Mouse (Mus musculus): ENCODE data around the gene Tmem212.

The Tmem212 gene

DNA sequence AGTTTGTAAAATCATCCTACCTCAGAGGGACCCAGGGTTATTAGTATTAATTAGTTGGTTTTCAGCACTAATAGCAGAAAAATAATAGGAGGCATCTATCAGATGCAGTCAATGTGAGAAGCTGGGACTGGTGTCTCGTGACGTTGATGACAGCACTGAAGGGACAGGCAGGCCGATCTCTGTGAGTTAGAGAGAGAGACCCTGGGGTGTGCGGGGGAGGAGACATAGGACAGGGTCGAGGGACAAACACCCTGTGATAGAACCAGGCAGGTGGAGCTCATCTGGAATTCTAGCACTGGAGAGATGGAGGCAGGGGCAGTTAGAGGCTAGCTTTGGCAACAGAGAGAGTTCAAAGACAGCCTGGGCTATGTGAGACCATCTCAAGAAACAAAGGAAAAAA lies 53.3 kb downstream of the Tmem212 start:
- no peak overlapping the region for H3K4me3 ChIP-seq (replicated peaks; ENCODE audit: low read length)
- H3K27me3 ChIP-seq (ENCODE audit: insufficient read depth, low read length) = no peaks in the 10 kb centered on the region
- no peaks in the 10 kb centered on the region for H3K4me1 ChIP-seq (replicated peaks; ENCODE audit: low read depth, low read length)
- no peaks in the 10 kb centered on the region for H3K36me3 ChIP-seq (ENCODE audit: insufficient read depth, low read length)
- peaks cover 3% of the 10 kb centered on the region; the same call in 1 of the 2 replicates for H3K9me3 ChIP-seq (ENCODE audit: low read length)
- no peak for TF ChIP-seq CTCF (conservative IDR thresholded peaks at IDR 0.05; ENCODE audit: low read length)
- no peak for TF ChIP-seq POU5F1 (IDR thresholded peaks at IDR 0.05; ENCODE audit: borderline replicate concordance, low read length)
- no peak for TF ChIP-seq NANOG (IDR thresholded peaks at IDR 0.05; ENCODE audit: borderline replicate concordance, low read length)

DNA sequence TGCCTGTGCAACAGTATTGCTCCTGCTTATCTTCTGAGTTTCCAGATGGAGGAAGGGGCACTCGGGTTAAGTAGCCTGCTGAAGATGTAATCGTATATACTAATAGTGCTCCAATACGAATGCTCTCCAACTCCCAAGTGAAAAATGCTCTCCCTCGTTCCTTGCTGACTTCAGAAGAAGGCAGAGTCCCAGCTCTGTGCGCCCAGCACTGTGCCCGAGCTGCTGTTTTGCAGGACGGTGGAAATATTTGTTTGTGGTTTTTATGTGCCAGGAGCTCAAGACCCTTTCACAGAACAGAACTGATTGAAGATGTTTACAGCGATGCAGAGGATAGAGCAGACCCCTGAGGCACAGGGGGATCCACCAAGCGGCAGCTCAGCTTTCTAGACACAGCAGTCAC lies 55.9 kb downstream of the Tmem212 start:
- TF ChIP-seq POU5F1 (IDR thresholded peaks at IDR 0.05; ENCODE audit: borderline replicate concordance, low read length) = no peak
- no peak for TF ChIP-seq CTCF (conservative IDR thresholded peaks at IDR 0.05; ENCODE audit: low read length)
- no peak for TF ChIP-seq NANOG (IDR thresholded peaks at IDR 0.05; ENCODE audit: borderline replicate concordance, low read length)
- no peaks in the 10 kb centered on the region for H3K4me1 ChIP-seq (replicated peaks; ENCODE audit: low read depth, low read length)
- H3K36me3 ChIP-seq (ENCODE audit: insufficient read depth, low read length) = no peaks in the 10 kb centered on the region
- H3K9me3 ChIP-seq (ENCODE audit: low read length) = no peaks in the 10 kb centered on the region
- no peaks in the 10 kb centered on the region for H3K27me3 ChIP-seq (ENCODE audit: insufficient read depth, low read length)
- no peak overlapping the region for H3K4me3 ChIP-seq (replicated peaks; ENCODE audit: low read length)

- H3K9me3 ChIP-seq (ENCODE audit: low read length) = no peaks in the 10 kb centered on the region
- no peak for TF ChIP-seq CTCF (conservative IDR thresholded peaks at IDR 0.05; ENCODE audit: low read length)
- TF ChIP-seq POU5F1 (IDR thresholded peaks at IDR 0.05; ENCODE audit: borderline replicate concordance, low read length) = no peak
- TF ChIP-seq NANOG (IDR thresholded peaks at IDR 0.05; ENCODE audit: borderline replicate concordance, low read length) = no peak
- no peaks in the 10 kb centered on the region for H3K36me3 ChIP-seq (ENCODE audit: insufficient read depth, low read length)
- H3K4me1 ChIP-seq (replicated peaks; ENCODE audit: low read depth, low read length) = no peaks in the 10 kb centered on the region
- no peaks in the 10 kb centered on the region for H3K27me3 ChIP-seq (ENCODE audit: insufficient read depth, low read length)
- H3K4me3 ChIP-seq (replicated peaks; ENCODE audit: low read length) = no peak overlapping the region
Measured at GRCm38 (mm10) chr3:27839795-27840194, 56.4 kb downstream of the Tmem212 start.

DNA sequence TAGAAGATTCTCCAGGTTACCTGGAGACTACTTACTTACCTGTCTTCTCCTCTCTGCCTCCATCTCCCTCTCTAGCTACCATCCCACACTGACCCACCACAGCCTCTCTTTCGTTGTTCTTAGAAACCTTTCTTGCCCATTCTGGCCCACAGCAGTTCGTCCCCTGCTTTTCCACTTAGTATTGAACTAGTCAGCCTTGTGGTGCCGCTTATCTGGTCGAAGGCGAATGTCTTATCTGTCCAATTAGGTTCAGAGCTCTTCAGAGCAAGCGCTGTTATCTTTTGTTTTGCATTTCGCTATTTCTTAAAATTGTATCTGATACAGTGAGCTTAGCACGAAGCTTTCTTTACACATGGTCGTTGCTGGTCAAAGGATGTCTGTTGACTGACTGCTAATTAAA lies 56.9 kb downstream of the Tmem212 start:
- H3K4me1 ChIP-seq (replicated peaks; ENCODE audit: low read depth, low read length) = no peaks in the 10 kb centered on the region
- TF ChIP-seq POU5F1 (IDR thresholded peaks at IDR 0.05; ENCODE audit: borderline replicate concordance, low read length) = no peak
- no peak for TF ChIP-seq CTCF (conservative IDR thresholded peaks at IDR 0.05; ENCODE audit: low read length)
- TF ChIP-seq NANOG (IDR thresholded peaks at IDR 0.05; ENCODE audit: borderline replicate concordance, low read length) = no peak
- H3K36me3 ChIP-seq (ENCODE audit: insufficient read depth, low read length) = no peaks in the 10 kb centered on the region
- no peak overlapping the region for H3K4me3 ChIP-seq (replicated peaks; ENCODE audit: low read length)
- no peaks in the 10 kb centered on the region for H3K9me3 ChIP-seq (ENCODE audit: low read length)
- H3K27me3 ChIP-seq (ENCODE audit: insufficient read depth, low read length) = no peaks in the 10 kb centered on the region

GRCm38 (mm10) chr3:27836297-27836696 lies 59.9 kb downstream of the Tmem212 start:
- no peaks in the 10 kb centered on the region for H3K4me1 ChIP-seq (replicated peaks; ENCODE audit: low read depth, low read length)
- H3K9me3 ChIP-seq (ENCODE audit: low read length) = no peaks in the 10 kb centered on the region
- H3K4me3 ChIP-seq (replicated peaks; ENCODE audit: low read length) = no peak overlapping the region
- no peaks in the 10 kb centered on the region for H3K27me3 ChIP-seq (ENCODE audit: insufficient read depth, low read length)
- no peaks in the 10 kb centered on the region for H3K36me3 ChIP-seq (ENCODE audit: insufficient read depth, low read length)
- TF ChIP-seq CTCF (conservative IDR thresholded peaks at IDR 0.05; ENCODE audit: low read length) = no peak

DNA sequence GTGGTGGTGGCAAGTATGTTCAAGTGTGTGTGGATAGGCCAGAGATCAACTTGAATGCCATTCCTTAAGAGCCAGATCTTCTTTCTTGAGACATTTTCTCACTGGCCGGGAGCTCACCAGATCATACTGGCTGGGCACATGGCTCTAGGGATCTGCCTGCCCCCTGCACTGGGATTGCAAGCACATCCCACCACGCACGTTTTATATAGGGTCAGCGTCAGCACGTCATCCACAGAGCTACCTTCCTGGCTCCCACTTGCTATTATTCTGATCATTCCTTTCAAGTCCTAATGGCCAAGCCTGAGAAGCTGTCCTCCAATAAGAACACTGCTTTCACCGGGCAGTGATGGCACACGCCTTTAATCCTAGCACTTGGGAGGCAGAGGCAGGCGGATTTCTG lies 60.4 kb downstream of the Tmem212 start:
- Histone ChIP-seq H3K36me3 (ENCODE audit: insufficient read depth, low read length) (no peaks in the 10 kb centered on the region), H3K4me3 (replicated peaks; ENCODE audit: low read length) (no peak overlapping the region), H3K9me3 (ENCODE audit: low read length) (no peaks in the 10 kb centered on the region), H3K27me3 (ENCODE audit: insufficient read depth, low read length) (no peaks in the 10 kb centered on the region), H3K4me1 (replicated peaks; ENCODE audit: low read depth, low read length) (no peaks in the 10 kb centered on the region)
- TF ChIP-seq NANOG (IDR thresholded peaks at IDR 0.05; ENCODE audit: borderline replicate concordance, low read length) (no peak), CTCF (conservative IDR thresholded peaks at IDR 0.05; ENCODE audit: low read length) (no peak), POU5F1 (IDR thresholded peaks at IDR 0.05; ENCODE audit: borderline replicate concordance, low read length) (no peak)

- no peak overlapping the region for H3K4me3 ChIP-seq (replicated peaks; ENCODE audit: low read length)
- no peak for TF ChIP-seq CTCF (conservative IDR thresholded peaks at IDR 0.05; ENCODE audit: low read length)
- no peak for TF ChIP-seq NANOG (IDR thresholded peaks at IDR 0.05; ENCODE audit: borderline replicate concordance, low read length)
- TF ChIP-seq POU5F1 (IDR thresholded peaks at IDR 0.05; ENCODE audit: borderline replicate concordance, low read length) = no peak
- no peaks in the 10 kb centered on the region for H3K4me1 ChIP-seq (replicated peaks; ENCODE audit: low read depth, low read length)
Measured at GRCm38 (mm10) chr3:27828755-27829154, 67.4 kb downstream of the Tmem212 start.

DNA sequence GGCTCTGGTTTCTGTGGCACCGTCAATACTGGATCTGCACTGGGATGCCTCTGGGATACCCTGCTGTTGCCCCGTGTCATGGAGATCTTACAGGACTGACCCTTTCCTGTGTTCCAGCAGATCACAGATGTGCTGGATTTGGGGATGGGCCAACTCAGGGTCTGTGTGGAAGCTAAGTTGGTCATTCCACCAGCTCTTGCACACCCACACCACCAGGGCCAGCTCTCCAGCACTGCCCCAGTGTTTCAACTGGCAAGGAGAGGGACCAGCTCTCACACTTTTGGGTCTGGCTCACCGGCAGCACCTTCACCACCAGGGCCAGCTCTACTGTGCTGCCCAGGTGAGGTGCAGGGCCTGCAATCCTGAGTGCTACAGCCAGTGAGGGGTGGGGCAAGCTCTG lies 68.9 kb downstream of the Tmem212 start:
- Histone ChIP-seq H3K27me3 (ENCODE audit: insufficient read depth, low read length) (no peaks in the 10 kb centered on the region; the same call in 1 of the 2 replicates), H3K4me3 (replicated peaks; ENCODE audit: low read length) (no peak overlapping the region), H3K4me1 (replicated peaks; ENCODE audit: low read depth, low read length) (no peaks in the 10 kb centered on the region), H3K36me3 (ENCODE audit: insufficient read depth, low read length) (no peaks in the 10 kb centered on the region), H3K9me3 (ENCODE audit: low read length) (no peaks in the 10 kb centered on the region; the same call in 1 of the 2 replicates)
- TF ChIP-seq POU5F1 (IDR thresholded peaks at IDR 0.05; ENCODE audit: borderline replicate concordance, low read length) = no peak

More at GRCm38 (mm10) chr3:27828755-27829154, 67.4 kb downstream of the Tmem212 start:
- no peaks in the 10 kb centered on the region; the same call in 1 of the 2 replicates for H3K27me3 ChIP-seq (ENCODE audit: insufficient read depth, low read length)
- H3K9me3 ChIP-seq (ENCODE audit: low read length) = no peaks in the 10 kb centered on the region
- no peaks in the 10 kb centered on the region for H3K36me3 ChIP-seq (ENCODE audit: insufficient read depth, low read length)

DNA sequence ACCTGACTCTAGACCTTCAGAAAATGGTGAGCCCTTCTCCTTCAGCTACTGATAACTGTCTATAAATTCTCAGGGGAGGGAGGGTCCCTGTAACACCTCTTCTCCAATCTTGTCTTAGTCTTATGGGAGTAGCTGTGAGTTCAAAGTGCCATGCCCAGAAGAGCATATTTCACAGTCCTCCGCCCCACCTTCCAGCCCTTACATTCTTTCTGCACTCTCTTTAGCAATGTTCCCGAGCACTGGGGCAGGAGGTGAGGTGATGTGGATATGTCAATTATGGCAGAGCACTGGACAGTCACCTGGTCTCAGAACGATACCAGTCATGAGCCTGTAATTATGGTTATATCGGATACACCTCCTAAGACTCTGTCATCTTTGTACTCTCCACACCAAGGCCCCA lies 70.2 kb downstream of the Tmem212 start:
- H3K4me1 ChIP-seq (replicated peaks; ENCODE audit: low read depth, low read length) = no peaks in the 10 kb centered on the region
- no peaks in the 10 kb centered on the region for H3K36me3 ChIP-seq (ENCODE audit: insufficient read depth, low read length)
- peaks cover 4% of the 10 kb centered on the region; the same call in 1 of the 2 replicates for H3K9me3 ChIP-seq (ENCODE audit: low read length)
- no peak for TF ChIP-seq NANOG (IDR thresholded peaks at IDR 0.05; ENCODE audit: borderline replicate concordance, low read length)
- no peak for TF ChIP-seq CTCF (conservative IDR thresholded peaks at IDR 0.05; ENCODE audit: low read length)
- no peak for TF ChIP-seq POU5F1 (IDR thresholded peaks at IDR 0.05; ENCODE audit: borderline replicate concordance, low read length)
- H3K27me3 ChIP-seq (ENCODE audit: insufficient read depth, low read length) = no peaks in the 10 kb centered on the region; the same call in 1 of the 2 replicates
- no peak overlapping the region for H3K4me3 ChIP-seq (replicated peaks; ENCODE audit: low read length)

Measured in E14TG2a.4 (cell line).